Comparison of ENCODE assay signal across 12 mouse cellular contexts in genomic region chr1:181446591-181447114, GRCm38 (mm10).
DNase-seq lines count a peak whose midpoint lies in the region; ATAC-seq and TF ChIP-seq lines count a peak whose summit lies in the region.
"Had no signal": no experiment of that assay in that cellular context is flagged by ENCODE, and none has a peak within 500 bp of the region (broad histone marks: within the 10 kb centered on the region; RNA-seq: fewer than 3 reads in every experiment).

No protein-coding gene starts in this region.

- H3K9me3 ChIP-seq in heart, postnatal 0 days (replicated peaks; ENCODE audit: control insufficient read depth, low read length) = no peaks in the 10 kb centered on the region
- H3K9me3 ChIP-seq in lung, postnatal 0 days (ENCODE audit: low read length) = no peaks in the 10 kb centered on the region
- H3K9me3 ChIP-seq: G1E; neural tube, embryonic 12.5 days had no signal

- peaks cover 36% of the 10 kb centered on the region for H3K4me1 ChIP-seq in heart, postnatal 0 days (ENCODE audit: control insufficient read depth, insufficient read depth)
- no peaks in the 10 kb centered on the region; the same call in 1 of the 2 replicates for H3K4me1 ChIP-seq in lung, postnatal 0 days (ENCODE audit: insufficient read depth, low read depth, low read length)
- H3K4me1 ChIP-seq in cerebellum, adult 2 months (ENCODE audit: control insufficient read depth, insufficient read depth, low read length) = peaks cover 29% of the 10 kb centered on the region
- H3K4me1 ChIP-seq: neural tube, embryonic 12.5 days had no signal

- H3K4me3 ChIP-seq in heart, postnatal 0 days (ENCODE audit: low read depth, low read length) = no peak overlapping the region
- no peak overlapping the region for H3K4me3 ChIP-seq in lung, postnatal 0 days (ENCODE audit: low read depth, low read length)
- H3K4me3 ChIP-seq in cerebellum, adult 2 months (replicated peaks; ENCODE audit: insufficient read depth, low read depth, low read length) = no peak overlapping the region
- H3K4me3 ChIP-seq: neural tube, embryonic 12.5 days had no signal

- peak; percentile 79 for DNase-seq in heart, postnatal 0 days (ENCODE audit: low spot score)
- DNase-seq in heart, adult 11 months = no peak
- DNase-seq in lung, postnatal 0 days (ENCODE audit: low spot score) = peak; percentile 22
- DNase-seq in lung, adult 18-20 months = no peak
- peak; percentile 85 for DNase-seq in fat pad, adult 2 months (ENCODE audit: extremely low read depth, low read depth, low spot score)
- DNase-seq in cerebellum, adult 2 months = no peak
- DNase-seq: right cerebral cortex, postnatal 25 days; thymus, postnatal 14 days had no signal

- no peaks in the 10 kb centered on the region for H3K36me3 ChIP-seq in heart, postnatal 0 days (replicated peaks; ENCODE audit: control insufficient read depth, insufficient read depth, low read length)
- H3K36me3 ChIP-seq in lung, postnatal 0 days (ENCODE audit: insufficient read depth, low read length) = no peaks in the 10 kb centered on the region
- H3K36me3 ChIP-seq: G1E; neural tube, embryonic 12.5 days had no signal

- TF ChIP-seq EP300 in heart, postnatal 0 days (IDR thresholded peaks at IDR 0.05; ENCODE audit: low read depth) = no peak
- no peak for TF ChIP-seq EP300 in lung, postnatal 0 days (IDR thresholded peaks at IDR 0.05)

- WGBS in heart, postnatal 0 days = 4% methylated on average over 6 of the region's 6 CpGs
- WGBS in lung, postnatal 0 days = 34% methylated on average over 6 of the region's 6 CpGs
- 71% methylated on average over 6 of the region's 6 CpGs for WGBS in cerebellum, adult 2 months

- ATAC-seq in heart, postnatal 0 days (ENCODE audit: insufficient read depth, low read depth) = peak; percentile 56
- ATAC-seq in lung, postnatal 0 days = peak; percentile 56
- ATAC-seq in cerebellum, adult (ENCODE audit: insufficient number of reproducible peaks, low FRiP score, low TSS enrichment) = no peak

- TF ChIP-seq POLR2A in cerebellum, adult 2 months (IDR thresholded peaks at IDR 0.05; ENCODE audit: borderline replicate concordance, insufficient read depth, low read length) = no peak

- no peak overlapping the region for H3K4me2 ChIP-seq in heart, postnatal 0 days (ENCODE audit: low read depth, low read length)
- H3K4me2 ChIP-seq in lung, postnatal 0 days (replicated peaks; ENCODE audit: low read depth, low read length) = no peak overlapping the region
- H3K4me2 ChIP-seq: neural tube, embryonic 12.5 days had no signal

- TF ChIP-seq CTCF in heart, postnatal 0 days (IDR thresholded peaks at IDR 0.05; ENCODE audit: low read depth) = no peak
- TF ChIP-seq CTCF in lung, postnatal 0 days (IDR thresholded peaks at IDR 0.05) = no peak
- TF ChIP-seq CTCF in cerebellum, adult 2 months (IDR thresholded peaks at IDR 0.05; ENCODE audit: borderline replicate concordance, insufficient read depth, low read depth, low read length) = no peak

- H3K27ac ChIP-seq in heart, postnatal 0 days (ENCODE audit: low read depth) = no peak overlapping the region
- no peak overlapping the region for H3K27ac ChIP-seq in lung, postnatal 0 days (ENCODE audit: low read length)
- H3K27ac ChIP-seq in cerebellum, adult 2 months (ENCODE audit: insufficient read depth, low read length) = no peak overlapping the region
- H3K27ac ChIP-seq: macrophage; neural tube, embryonic 12.5 days had no signal

- H3K9ac ChIP-seq in heart, postnatal 0 days (replicated peaks; ENCODE audit: low read depth, low read length) = no peak overlapping the region
- no peak overlapping the region for H3K9ac ChIP-seq in lung, postnatal 0 days (replicated peaks; ENCODE audit: low read depth)
- H3K9ac ChIP-seq: neural tube, embryonic 12.5 days had no signal

- no peaks in the 10 kb centered on the region for H3K27me3 ChIP-seq in heart, postnatal 0 days (ENCODE audit: control insufficient read depth, insufficient read depth, low read length)
- no peaks in the 10 kb centered on the region for H3K27me3 ChIP-seq in lung, postnatal 0 days (replicated peaks; ENCODE audit: insufficient read depth, low read length)
- no peaks in the 10 kb centered on the region for H3K27me3 ChIP-seq in cerebellum, adult 2 months (ENCODE audit: control insufficient read depth, insufficient read depth, low read length)
- H3K27me3 ChIP-seq: neural tube, embryonic 12.5 days had no signal

Comparison
In these comparisons a context has a peak if more than half of its experiments do, and no peak if none do; other contexts are left out.
1. DNase-seq: peak in heart, postnatal 0 days (single experiment), lung, postnatal 0 days (single experiment) and fat pad, adult 2 months (single experiment); none in heart, adult 11 months (single experiment), lung, adult 18-20 months (0 of 2) and cerebellum, adult 2 months (0 of 2).